Mouse (Mus musculus) limb, embryonic 14.5 days (tissue): Measurements from ENCODE around the gene Sept5. TPM values are rescaled to one million over a fixed set of nuclear protein-coding genes. Genes with fewer than 3 reads are reported as not detected.
A peak's percentile ranks its signal among the peaks of the same experiment; 100 is the strongest.

Experiments used
- ATAC-seq: fragments of 200-750 bp; cut with Nextera tagmentation; 2 replicates; pipeline ENCODE4 v1.8.0; 2017; ENCODE audit warnings: low read depth, moderate number of reproducible peaks, moderate TSS enrichment; ENCODE audit not compliant: low FRiP score
- DNase-seq: peaks from one replicate; pipeline ENCODE4 v3.0.0-alpha.2; 2015; ENCODE audit warnings: low spot score
- H3K27ac ChIP-seq: fragments of 300-500 bp; sonication (generic); replicated peaks from 2 replicates; pipeline ENCODE4 v1.5.1; 2014; ENCODE audit warnings: low read depth, mild to moderate bottlenecking, low read length, moderate library complexity, mixed read lengths
- H3K27me3 ChIP-seq: fragments of 300-500 bp; sonication (generic); 2 replicates; pipeline ENCODE4 v1.6.1; 2014; ENCODE audit warnings: low read length, mixed read lengths; ENCODE audit not compliant: control insufficient read depth, insufficient read depth
- H3K36me3 ChIP-seq: fragments of 300-500 bp; sonication (generic); 2 replicates; pipeline ENCODE4 v1.6.1; 2014; ENCODE audit warnings: mild to moderate bottlenecking, low read length, moderate library complexity, mixed read lengths; ENCODE audit not compliant: control insufficient read depth, insufficient read depth
- H3K4me1 ChIP-seq: fragments of 300-500 bp; sonication (generic); 2 replicates; pipeline ENCODE4 v1.6.1; 2014; ENCODE audit warnings: antibody characterized with exemption, low read length, mixed read lengths; ENCODE audit not compliant: control insufficient read depth, insufficient read depth
- H3K4me2 ChIP-seq: fragments of 300-500 bp; sonication (generic); replicated peaks from 2 replicates; pipeline ENCODE4 v1.6.1; 2014; ENCODE audit warnings: low read depth, mild to moderate bottlenecking, low read length, moderate library complexity; ENCODE audit not compliant: severe bottlenecking
- H3K4me3 ChIP-seq: fragments of 300-500 bp; sonication (generic); replicated peaks from 2 replicates; pipeline ENCODE4 v1.5.1; 2014; ENCODE audit warnings: low read length
- H3K9ac ChIP-seq: fragments of 300-500 bp; sonication (generic); 2 replicates; pipeline ENCODE4 v1.6.1; 2014; ENCODE audit warnings: mild to moderate bottlenecking, low read depth, low read length, moderate library complexity; ENCODE audit not compliant: severe bottlenecking
- H3K9me3 ChIP-seq: fragments of 300-500 bp; sonication (generic); 2 replicates; pipeline ENCODE4 v1.6.1; 2016; ENCODE audit warnings: low read length; ENCODE audit not compliant: control insufficient read depth
- POLR2A ChIP-seq: fragments of 200-500 bp; IDR thresholded peaks from 2 replicates; pipeline ENCODE4 v1.8.0; 2012; ENCODE audit warnings: inconsistent platforms, mild to moderate bottlenecking, moderate library complexity, borderline replicate concordance; ENCODE audit not compliant: insufficient read depth, insufficient read length; ENCODE audit errors: extremely low read depth
- WGBS: fragments of 180-500 bp; shearing (Covaris S2); extraction: QIAGEN DNeasy Blood & Tissue Kit; methylation state at CpG from one replicate; pipeline ENCODE4 v1.1.7; 2014; 5-methylcytosine and 5-hydroxymethylcytosine counted together
- polyA plus RNA-seq, 2 experiments: library from polyadenylated mRNA; depleted of rRNA in 1 of 2; stranded (reverse) in 1 of 2; unstranded in 1 of 2; fragments of >200 nt; fragmentation: Nextera tagmentation in 1 of 2; extraction: Ambion mirVana in 1 of 2; gene quantifications; 2 replicates each; pipeline versions ENCODE4 v1.2.1 to v1.2.3; 2012 to 2014

Sept5 gene
- polyA plus RNA-seq, 2 experiments = 43.4 to 94.5 TPM

DNA sequence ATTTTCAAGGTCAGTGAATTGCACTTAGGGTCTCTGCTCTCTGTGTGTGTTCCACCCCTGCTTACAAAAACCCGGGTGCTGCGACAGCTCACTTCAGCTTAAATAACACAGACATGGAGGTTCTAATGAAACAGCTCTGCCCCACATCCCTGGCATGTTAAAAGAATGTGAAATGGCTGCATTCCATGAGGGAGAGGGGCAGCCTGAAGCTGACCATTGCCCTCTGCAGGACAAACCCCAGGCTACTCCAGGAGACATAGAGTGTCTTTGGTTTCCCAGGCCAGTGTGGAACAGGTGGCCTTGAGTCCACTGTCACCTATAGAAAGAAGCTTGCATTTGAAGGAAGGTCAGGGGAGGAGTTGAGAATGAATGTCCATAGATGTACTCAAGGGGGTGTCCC is 49.4 kb downstream of the Sept5 start:
- no peaks in the 10 kb centered on the region for H3K9me3 ChIP-seq
- no peaks in the 10 kb centered on the region for H3K36me3 ChIP-seq
- no peak overlapping the region for H3K9ac ChIP-seq
- TF ChIP-seq POLR2A = no peak
- no peak for DNase-seq
- H3K4me3 ChIP-seq = no peak overlapping the region
- peaks cover 14% of the 10 kb centered on the region; the same call in 1 of the 2 replicates for H3K4me1 ChIP-seq
- WGBS = 24% methylated on average over 2 of the region's 2 CpGs
- no peak for ATAC-seq
- H3K27me3 ChIP-seq = peaks cover 63% of the 10 kb centered on the region
- H3K27ac ChIP-seq = no peak overlapping the region
- H3K4me2 ChIP-seq = no peak overlapping the region

DNA sequence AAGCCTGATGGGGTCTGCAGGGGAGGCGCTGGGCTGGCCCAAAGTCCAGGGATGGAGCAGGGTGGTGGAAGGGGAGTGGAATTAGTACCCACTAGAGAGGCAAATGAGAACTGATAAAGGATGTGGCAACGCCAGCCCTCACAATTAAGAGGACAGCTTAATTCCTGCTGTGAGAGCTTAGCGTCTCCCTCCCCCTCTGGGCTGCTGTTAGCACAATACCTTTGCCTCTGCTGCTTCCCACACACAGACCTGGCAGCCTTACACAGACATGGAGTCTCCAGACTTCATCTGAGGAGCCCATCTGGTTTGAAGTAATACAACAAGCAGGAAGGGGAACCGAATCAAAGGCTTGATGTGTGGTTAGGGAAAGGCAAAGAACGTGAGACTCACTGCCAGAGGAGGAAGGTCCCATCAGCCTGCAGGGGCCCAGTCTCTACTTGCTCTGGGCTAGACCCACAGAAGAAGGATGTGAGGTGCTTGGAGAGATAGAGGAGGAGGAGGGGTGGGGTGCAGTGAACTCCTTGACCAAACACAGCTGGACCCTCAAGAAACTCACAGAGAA is 52.1 kb downstream of the Sept5 start:
- Histone ChIP-seq H3K9me3 (no peaks in the 10 kb centered on the region), H3K4me3 (no peak overlapping the region), H3K9ac (no peak overlapping the region), H3K4me1 (peaks cover 14% of the 10 kb centered on the region; the same call in 1 of the 2 replicates), H3K27me3 (peaks cover 35% of the 10 kb centered on the region), H3K27ac (no peak overlapping the region), H3K36me3 (no peaks in the 10 kb centered on the region), H3K4me2 (no peak overlapping the region)
- ATAC-seq (0 out of 2 replicates have a peak, but pooled peaks have one; percentile 5), DNase-seq (peak; percentile 48)
- TF ChIP-seq POLR2A = no peak
- WGBS = 10% methylated on average over 5 of the region's 5 CpGs

DNA sequence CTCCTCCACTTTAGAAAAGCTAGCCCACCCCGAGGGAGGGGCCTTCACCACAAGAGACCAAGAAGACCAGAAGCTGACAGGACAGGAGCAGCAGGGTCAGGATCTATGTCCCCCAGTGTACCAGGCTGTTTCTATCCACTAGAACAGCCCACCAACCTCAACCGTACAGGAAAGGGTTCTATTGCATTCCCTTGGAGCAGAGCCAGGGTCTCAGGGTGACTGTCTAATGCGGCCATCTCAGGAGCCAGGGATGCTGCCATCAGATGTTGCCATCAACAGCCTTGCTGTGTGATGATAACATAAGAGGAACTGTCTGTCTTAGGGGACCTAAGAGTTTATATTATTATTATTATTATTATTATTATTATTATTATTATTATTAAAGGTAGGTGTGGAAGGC is 52.7 kb downstream of the Sept5 start:
- Histone ChIP-seq H3K36me3 (no peaks in the 10 kb centered on the region), H3K9me3 (no peaks in the 10 kb centered on the region), H3K4me3 (no peak overlapping the region), H3K27me3 (peaks cover 29% of the 10 kb centered on the region), H3K4me1 (peaks cover 8% of the 10 kb centered on the region; the same call in 1 of the 2 replicates), H3K4me2 (no peak overlapping the region), H3K9ac (no peak overlapping the region), H3K27ac (no peak overlapping the region)
- no peak for DNase-seq
- 41% methylated on average over 3 of the region's 3 CpGs for WGBS
- ATAC-seq = no peak
- no peak for TF ChIP-seq POLR2A

DNA sequence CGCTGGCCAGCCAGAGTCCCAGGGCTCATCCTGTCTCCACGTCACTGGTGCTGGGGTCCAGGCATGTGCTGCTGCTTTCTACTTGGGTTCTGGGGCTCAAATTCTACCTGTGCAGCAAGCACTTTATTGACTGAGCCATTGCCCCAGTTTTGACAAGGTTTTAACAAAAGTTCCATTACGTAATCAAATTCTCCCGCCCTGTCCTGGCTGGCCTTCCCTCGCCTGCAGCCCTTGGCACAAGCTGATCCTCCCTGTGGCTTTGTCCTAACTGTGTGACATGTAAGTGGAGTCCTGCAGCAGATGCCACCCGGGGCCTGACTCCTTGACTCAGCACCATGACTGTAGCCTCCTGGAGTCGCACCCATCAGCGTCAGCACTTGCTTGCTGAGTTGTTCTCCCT is 55.6 kb downstream of the Sept5 start:
- 69% methylated on average over 8 of the region's 8 CpGs for WGBS
- Histone ChIP-seq H3K4me3 (no peak overlapping the region), H3K36me3 (no peaks in the 10 kb centered on the region), H3K4me1 (0 out of 2 replicates have a peak, but pooled peaks cover 5% of the 10 kb centered on the region), H3K9me3 (no peaks in the 10 kb centered on the region), H3K9ac (no peak overlapping the region), H3K27ac (no peak overlapping the region), H3K4me2 (no peak overlapping the region), H3K27me3 (0 out of 2 replicates have a peak, but pooled peaks cover under 1% of the 10 kb centered on the region)
- ATAC-seq (no peak), DNase-seq (no peak)
- TF ChIP-seq POLR2A = no peak

Other genes starting within 250 kb of the Sept5 start
- gene Txnrd2, start 203.6 kb downstream of the Sept5 start, polyA plus RNA-seq (2012; rRNA removed) = 13.4 and 14.1 TPM in 2 replicates
- 13.6 and 18.4 TPM in 2 replicates for gene Txnrd2, start 203.6 kb downstream of the Sept5 start, polyA plus RNA-seq (2014; fragmentation: Nextera tagmentation; extraction: Ambion mirVana)
- 84.5 and 110 TPM in 2 replicates for gene Comt, start 203.1 kb downstream of the Sept5 start, polyA plus RNA-seq (2012; rRNA removed)
- 82.4 and 92.3 TPM in 2 replicates for gene Comt, start 203.1 kb downstream of the Sept5 start, polyA plus RNA-seq (2014; fragmentation: Nextera tagmentation; extraction: Ambion mirVana)
- 16.1 and 19.0 TPM in 2 replicates for gene Gnb1l, start 131.2 kb downstream of the Sept5 start, polyA plus RNA-seq (2012; rRNA removed)
- gene Gnb1l, start 131.2 kb downstream of the Sept5 start, polyA plus RNA-seq (2014; fragmentation: Nextera tagmentation; extraction: Ambion mirVana) = 20.2 and 23.2 TPM in 2 replicates
- 16.6 and 22.0 TPM in 2 replicates for gene Rtl10, start 131.1 kb downstream of the Sept5 start, polyA plus RNA-seq (2012; rRNA removed)
- 4.3 and 4.5 TPM in 2 replicates for gene Rtl10, start 131.1 kb downstream of the Sept5 start, polyA plus RNA-seq (2014; fragmentation: Nextera tagmentation; extraction: Ambion mirVana)
- 12.1 and 16.0 TPM in 2 replicates for gene Tbx1, start 39.3 kb downstream of the Sept5 start, polyA plus RNA-seq (2012; rRNA removed)
- 8.0 and 8.7 TPM in 2 replicates for gene Tbx1, start 39.3 kb downstream of the Sept5 start, polyA plus RNA-seq (2014; fragmentation: Nextera tagmentation; extraction: Ambion mirVana)
- gene Gp1bb, start 7.6 kb downstream of the Sept5 start, polyA plus RNA-seq (2012; rRNA removed) = 3.0 and 4.5 TPM in 2 replicates
- gene Gp1bb, start 7.6 kb downstream of the Sept5 start, polyA plus RNA-seq (2014; fragmentation: Nextera tagmentation; extraction: Ambion mirVana) = 3.7 and 4.3 TPM in 2 replicates
- gene Gm49601, start 3.5 kb downstream of the Sept5 start, polyA plus RNA-seq (2012; rRNA removed) = 34.5 and 42.9 TPM in 2 replicates
- gene Gm49601, start 3.5 kb downstream of the Sept5 start, polyA plus RNA-seq (2014; fragmentation: Nextera tagmentation; extraction: Ambion mirVana) = 1.9 and 2.7 TPM in 2 replicates
- gene Cldn5, start 146.9 kb upstream of the Sept5 start, polyA plus RNA-seq (2012; rRNA removed) = 33.6 and 37.4 TPM in 2 replicates
- 26.1 and 29.9 TPM in 2 replicates for gene Cldn5, start 146.9 kb upstream of the Sept5 start, polyA plus RNA-seq (2014; fragmentation: Nextera tagmentation; extraction: Ambion mirVana)
- 67.0 and 72.1 TPM in 2 replicates for gene Ufd1, start 181.8 kb upstream of the Sept5 start, polyA plus RNA-seq (2012; rRNA removed)
- 63.9 and 69.9 TPM in 2 replicates for gene Ufd1, start 181.8 kb upstream of the Sept5 start, polyA plus RNA-seq (2014; fragmentation: Nextera tagmentation; extraction: Ambion mirVana)
- gene Cdc45, start 182.0 kb upstream of the Sept5 start, polyA plus RNA-seq (2012; rRNA removed) = 52.5 and 53.2 TPM in 2 replicates
- 36.8 and 39.8 TPM in 2 replicates for gene Cdc45, start 182.0 kb upstream of the Sept5 start, polyA plus RNA-seq (2014; fragmentation: Nextera tagmentation; extraction: Ambion mirVana)
- gene 2510002D24Rik, start 206.6 kb upstream of the Sept5 start, polyA plus RNA-seq (2012; rRNA removed) = 49.5 and 55.3 TPM in 2 replicates
- 24.4 and 28.2 TPM in 2 replicates for gene 2510002D24Rik, start 206.6 kb upstream of the Sept5 start, polyA plus RNA-seq (2014; fragmentation: Nextera tagmentation; extraction: Ambion mirVana)
- 4.9 TPM in 1 of 2 replicates, not detected in the other for gene Gm28539, start 206.6 kb upstream of the Sept5 start, polyA plus RNA-seq (2012; rRNA removed)
- gene Gm28539, start 206.6 kb upstream of the Sept5 start, polyA plus RNA-seq (2014; fragmentation: Nextera tagmentation; extraction: Ambion mirVana) = not detected in 2 replicates
- gene Mrpl40, start 246.9 kb upstream of the Sept5 start, polyA plus RNA-seq (2012; rRNA removed) = 20.9 and 30.4 TPM in 2 replicates
- gene Mrpl40, start 246.9 kb upstream of the Sept5 start, polyA plus RNA-seq (2014; fragmentation: Nextera tagmentation; extraction: Ambion mirVana) = 65.6 and 66.1 TPM in 2 replicates
- 64.0 and 71.5 TPM in 2 replicates for gene Hira, start 247.1 kb upstream of the Sept5 start, polyA plus RNA-seq (2012; rRNA removed)
- 14.1 and 14.3 TPM in 2 replicates for gene Hira, start 247.1 kb upstream of the Sept5 start, polyA plus RNA-seq (2014; fragmentation: Nextera tagmentation; extraction: Ambion mirVana)